Mouse (Mus musculus) mesoderm, embryonic 11.5 days (tissue): ENCODE data around the gene AC140267.1.

Experiments used
- DNase-seq: peaks from one replicate; pipeline ENCODE4 v3.0.0-alpha.2; 2012; ENCODE audit warnings: low read depth, low spot score

Gene AC140267.1

DNA sequence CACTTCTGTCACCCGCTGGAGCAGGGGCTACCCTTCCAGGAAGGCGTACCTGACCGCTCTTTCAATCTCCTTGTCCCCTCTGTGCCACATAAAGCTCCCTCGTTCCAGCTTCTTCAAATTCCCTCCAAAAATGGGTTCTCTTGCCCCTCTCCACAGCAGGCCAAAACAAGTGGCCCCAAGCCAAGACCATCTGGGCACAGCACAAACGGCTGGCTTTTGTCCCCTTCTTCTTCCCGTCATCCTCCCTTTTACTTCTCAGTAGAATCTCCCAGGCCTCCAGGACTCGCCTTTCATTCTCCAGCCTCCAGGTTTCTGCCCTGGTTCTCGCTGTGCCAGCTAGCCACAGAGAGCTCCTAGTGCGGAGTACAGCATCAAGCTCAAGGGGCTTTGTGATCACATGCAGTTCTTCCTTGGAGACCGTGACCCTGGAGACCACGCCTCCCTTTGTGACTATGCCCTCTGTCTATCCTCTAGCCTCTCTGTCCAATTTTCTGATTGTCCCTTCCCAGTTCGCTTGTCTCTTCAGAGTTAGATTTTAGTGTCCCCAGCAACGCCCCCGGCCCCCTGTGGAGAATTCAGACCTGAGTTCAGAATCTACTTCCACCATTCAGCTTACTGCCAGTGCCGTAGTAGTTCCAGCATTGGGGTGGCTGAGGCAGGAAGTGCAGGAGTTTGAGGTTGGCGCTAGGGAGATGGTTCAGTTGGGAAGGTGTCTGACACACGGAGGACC is 7.4 kb upstream of the AC140267.1 start:
- no peak for DNase-seq

- DNase-seq, result no peak
These were observed 3.3 kb upstream of the AC140267.1 start for GRCm38 (mm10) chr15:80232331-80232730.

- DNase-seq, result no peak
These were observed 2.6 kb upstream of the AC140267.1 start for GRCm38 (mm10) chr15:80233053-80233452.

- peak; percentile 99 for DNase-seq
These were observed 1.7 kb upstream of the AC140267.1 start, which contains the start of gene Mief1 for GRCm38 (mm10) chr15:80233733-80234509. TSS of gene Mief1 (plus strand) at chr15:80234018.

DNA sequence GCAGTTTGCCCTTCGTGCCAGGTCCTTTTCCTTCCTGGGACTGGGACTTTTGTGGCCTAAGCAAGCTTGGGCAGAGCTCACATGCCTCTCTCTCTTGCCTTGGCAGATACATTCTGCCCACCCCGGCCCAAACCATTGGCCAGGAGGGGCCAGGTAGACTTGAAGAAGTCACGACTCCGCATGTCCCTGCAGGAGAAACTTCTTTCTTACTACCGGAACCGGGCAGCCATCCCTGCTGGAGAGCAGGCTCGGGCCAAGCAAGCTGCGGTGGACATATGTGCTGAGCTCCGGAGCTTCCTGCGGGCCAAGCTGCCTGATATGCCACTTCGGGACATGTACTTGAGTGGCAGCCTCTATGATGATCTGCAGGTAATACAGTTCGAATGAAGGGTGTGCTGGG is 12.5 kb downstream of the AC140267.1 start:
- DNase-seq, result no peak

GRCm38 (mm10) chr15:80248596-80248995 is 13.0 kb downstream of the AC140267.1 start:
- no peak for DNase-seq

DNA sequence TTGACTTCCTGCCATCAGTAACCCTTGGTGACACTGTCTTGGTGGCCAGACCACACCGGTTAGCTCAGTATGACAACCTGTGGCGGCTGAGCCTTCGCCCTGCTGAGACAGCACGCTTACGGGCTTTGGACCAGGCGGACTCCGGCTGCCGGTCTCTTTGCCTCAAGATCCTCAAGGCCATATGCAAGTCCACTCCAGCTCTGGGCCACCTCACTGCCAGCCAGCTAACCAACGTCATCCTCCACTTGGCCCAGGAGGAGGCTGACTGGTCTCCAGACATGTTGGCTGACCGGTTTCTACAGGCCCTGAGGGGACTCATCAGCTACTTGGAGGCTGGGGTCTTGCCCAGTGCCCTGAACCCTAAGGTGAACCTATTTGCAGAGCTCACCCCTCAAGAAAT is 14.0 kb downstream of the AC140267.1 start:
- DNase-seq, result no peak

DNA sequence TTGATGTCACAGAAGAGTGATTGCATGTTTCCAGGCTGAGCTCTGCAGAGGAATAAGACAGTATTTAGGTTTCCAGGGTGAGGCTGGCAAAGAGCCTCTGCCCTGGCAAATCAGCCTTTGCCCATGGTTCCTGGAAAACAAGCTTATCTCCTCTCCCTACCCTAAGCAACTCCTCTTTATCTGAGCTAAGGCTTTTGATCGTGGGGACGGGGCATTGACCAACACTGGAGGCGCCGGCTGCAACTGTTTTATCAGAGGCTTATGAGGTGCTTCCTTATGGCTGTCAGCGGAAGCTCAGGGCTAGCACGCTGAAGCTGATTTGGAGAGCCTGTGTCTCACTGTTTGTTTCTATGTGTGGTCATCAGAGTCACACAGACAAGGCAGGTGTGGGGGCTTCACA is 15.0 kb downstream of the AC140267.1 start:
- DNase-seq, result no peak

DNA sequence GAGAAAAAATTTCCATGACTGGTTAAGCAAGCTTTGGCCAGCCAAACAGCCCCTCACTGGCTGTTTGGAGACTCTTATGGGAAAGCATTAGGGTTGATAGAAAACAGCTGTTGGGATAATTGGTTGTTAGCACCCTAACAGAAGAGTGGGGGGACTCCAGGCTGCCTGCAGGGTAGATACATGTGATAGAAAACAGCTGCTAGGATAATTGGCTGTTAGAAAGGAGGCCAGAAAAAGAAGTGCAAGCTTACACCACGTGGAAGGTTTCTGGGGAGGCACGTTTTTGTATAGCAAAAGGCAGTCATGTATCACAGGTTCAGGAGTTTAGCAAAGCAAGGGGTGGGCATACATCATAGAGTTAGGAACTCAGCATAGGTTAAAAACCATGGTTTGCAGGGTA is 17.9 kb downstream of the AC140267.1 start:
- no peak for DNase-seq

DNA sequence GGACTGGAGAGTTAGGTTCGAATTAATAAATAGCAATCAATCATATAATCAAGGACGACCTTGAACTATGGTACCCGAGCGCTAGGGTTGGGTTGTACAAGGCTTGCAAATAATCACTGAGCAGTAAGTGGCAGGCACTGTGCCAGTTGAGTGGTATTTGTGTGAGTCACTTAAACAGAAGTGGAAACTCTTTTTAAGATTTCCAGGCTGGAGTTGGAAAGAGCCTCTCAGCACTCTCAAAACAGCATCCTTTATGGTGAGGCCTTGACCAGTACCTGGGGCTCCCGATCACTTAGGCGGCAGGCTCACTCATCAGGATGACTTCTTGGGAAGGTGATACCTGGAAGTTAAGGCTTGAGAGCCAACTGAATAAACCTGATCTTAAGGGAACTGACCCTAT is 18.6 kb downstream of the AC140267.1 start:
- no peak for DNase-seq

GRCm38 (mm10) chr15:80254847-80255645 is 19.4 kb downstream of the AC140267.1 start, which contains the start of gene Atf4:
TSS of gene Atf4 (plus strand) at chr15:80255184.
- DNase-seq, result peak; percentile 99

DNA sequence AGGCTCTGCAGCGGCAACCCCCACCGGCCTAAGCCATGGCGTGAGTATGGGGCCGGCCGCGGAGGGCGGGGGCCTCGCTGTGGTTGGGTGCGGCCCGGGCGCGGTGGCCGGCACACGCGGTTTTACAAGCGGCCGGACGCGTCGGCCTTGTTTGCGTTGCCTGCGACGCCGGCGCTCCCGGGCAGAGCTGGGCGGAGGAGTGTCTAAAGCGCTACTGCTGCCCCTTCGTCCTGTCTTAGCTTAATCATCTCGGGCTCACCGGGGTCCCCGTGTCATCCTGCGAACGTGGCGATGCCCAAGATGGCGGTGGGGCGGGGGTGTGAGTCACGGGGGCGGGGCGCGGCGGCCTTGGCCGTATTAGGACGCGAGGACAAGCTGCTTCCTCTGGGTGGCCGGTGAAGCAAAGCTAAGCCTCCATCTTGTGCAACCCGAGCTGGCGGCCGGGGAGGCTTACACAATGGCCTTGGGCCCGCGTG is 20.0 kb downstream of the AC140267.1 start:
- peak; percentile 84 for DNase-seq

DNA sequence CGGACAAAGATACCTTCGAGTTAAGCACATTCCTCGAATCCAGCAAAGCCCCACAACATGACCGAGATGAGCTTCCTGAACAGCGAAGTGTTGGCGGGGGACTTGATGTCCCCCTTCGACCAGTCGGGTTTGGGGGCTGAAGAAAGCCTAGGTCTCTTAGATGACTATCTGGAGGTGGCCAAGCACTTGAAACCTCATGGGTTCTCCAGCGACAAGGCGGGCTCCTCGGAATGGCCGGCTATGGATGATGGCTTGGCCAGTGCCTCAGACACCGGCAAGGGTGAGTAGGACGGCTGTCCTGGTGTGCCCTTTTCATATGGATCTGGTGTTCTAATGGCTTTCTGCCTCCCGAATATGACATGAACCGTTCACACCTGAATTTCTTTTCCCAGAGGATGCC is 20.6 kb downstream of the AC140267.1 start:
- no peak for DNase-seq

DNA sequence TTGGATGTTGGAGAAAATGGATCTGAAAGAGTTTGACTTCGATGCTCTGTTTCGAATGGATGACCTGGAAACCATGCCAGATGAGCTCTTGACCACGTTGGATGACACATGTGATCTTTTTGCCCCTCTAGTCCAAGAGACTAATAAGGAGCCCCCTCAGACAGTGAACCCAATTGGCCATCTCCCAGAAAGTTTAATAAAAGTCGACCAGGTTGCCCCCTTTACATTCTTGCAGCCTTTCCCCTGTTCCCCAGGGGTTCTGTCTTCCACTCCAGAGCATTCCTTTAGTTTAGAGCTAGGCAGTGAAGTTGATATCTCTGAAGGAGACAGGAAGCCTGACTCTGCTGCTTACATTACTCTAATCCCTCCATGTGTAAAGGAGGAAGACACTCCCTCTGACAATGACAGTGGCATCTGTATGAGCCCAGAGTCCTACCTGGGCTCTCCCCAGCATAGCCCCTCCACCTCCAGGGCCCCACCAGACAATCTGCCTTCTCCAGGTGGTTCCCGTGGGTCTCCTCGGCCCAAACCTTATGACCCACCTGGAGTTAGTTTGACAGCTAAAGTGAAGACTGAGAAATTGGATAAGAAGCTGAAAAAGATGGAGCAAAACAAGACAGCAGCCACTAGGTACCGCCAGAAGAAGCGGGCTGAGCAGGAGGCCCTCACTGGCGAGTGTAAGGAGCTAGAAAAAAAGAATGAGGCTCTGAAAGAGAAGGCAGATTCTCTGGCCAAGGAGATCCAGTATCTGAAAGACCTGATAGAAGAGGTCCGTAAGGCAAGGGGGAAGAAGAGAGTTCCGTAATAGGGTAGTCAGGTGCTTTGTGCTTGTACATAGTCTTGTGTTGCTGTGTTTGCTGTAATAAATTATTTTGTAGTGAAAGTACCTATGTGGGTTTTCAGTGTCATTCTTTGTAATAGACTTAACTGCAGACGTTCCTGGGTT is 21.3 kb downstream of the AC140267.1 start:
- DNase-seq, result no peak

DNA sequence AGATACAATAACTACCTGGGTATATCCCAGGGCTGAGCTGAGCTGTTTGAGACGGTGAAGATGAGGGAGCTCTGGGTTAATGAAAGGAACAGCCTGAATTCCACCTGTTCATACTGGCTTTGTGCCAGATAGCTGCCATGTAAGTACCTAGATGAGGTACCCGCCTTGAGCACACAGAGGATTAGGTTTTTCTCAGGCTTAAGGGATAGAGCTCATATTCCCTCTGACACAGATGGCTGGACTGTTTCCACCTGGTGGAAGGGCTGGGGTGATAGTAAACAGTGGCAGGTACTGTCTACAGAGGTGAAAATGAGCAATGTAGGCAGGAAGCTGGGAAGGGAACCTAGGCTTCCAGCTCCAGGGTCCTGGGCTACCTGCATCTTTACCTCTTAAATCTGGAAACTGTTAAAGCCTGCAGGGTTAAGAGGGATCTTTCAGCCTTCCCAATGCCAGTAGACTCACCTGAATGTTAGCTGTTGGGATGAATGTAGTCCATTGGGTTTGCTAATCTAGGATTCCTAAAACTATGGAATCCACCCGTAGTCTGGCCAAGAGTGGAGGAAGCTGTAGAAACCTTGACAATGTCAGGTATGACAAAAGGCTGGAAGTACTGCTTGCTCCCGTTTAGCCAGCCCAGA is 22.1 kb downstream of the AC140267.1 start:
- no peak for DNase-seq

GRCm38 (mm10) chr15:80258240-80259170 is 22.9 kb downstream of the AC140267.1 start:
- no peak for DNase-seq

DNA sequence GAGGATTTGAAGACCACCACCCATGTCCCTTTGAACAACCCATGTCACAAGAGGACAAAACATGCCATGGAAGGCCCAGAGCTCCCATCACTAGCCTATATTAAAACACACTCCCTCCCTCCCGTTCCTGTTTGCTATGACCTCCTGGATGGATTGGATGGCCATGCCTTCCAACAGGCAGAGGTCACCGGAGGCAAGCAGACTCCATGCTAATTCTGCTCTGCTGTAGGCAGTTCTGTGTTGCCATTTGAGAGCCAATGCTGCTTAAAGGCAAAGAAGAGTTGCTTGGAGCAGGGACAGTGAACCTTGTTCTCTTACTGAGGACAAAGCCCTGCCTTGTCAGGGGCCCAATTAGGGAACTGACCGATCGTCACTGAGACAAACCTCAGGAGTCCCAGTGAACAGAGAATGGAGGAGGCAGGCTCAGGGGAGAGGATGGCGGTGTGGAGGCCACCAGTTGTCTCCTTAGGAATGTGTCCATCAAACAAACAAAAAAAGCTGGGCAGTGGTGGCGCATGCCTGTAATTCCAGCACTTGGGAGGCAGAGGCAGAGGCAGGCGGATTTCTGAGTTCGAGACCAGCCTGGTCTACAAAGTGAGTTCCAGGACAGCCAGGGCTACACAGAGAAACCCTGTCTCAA is 23.9 kb downstream of the AC140267.1 start:
- DNase-seq, result no peak

DNA sequence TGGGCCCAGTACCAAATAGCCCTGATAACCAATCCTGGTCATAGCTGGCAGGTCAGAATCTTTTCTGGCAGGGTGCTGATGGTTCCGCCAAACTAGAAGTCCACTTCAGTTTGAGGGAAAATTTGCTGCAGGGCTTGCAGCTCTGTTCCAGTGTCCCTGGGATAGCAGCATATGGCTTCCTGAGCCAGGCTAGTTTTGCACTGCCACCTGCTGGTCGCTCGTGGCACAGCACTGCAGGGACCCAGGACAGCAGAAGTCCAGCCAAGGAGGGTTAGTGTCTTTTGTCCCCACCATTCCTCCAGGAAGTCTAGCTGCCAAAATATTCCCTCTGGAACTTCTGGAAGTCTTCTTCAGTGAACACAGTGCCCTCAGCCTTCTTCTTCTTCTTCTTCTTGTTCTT is 25.0 kb downstream of the AC140267.1 start:
- peak; percentile 85 for DNase-seq

GRCm38 (mm10) chr15:80261100-80261499 is 25.5 kb downstream of the AC140267.1 start:
- DNase-seq, result no peak
